Mouse (Mus musculus) bone marrow, adult 2 months (tissue): ENCODE measurements around the gene Pigr. TPM values are rescaled to one million over a fixed set of nuclear protein-coding genes. Genes with fewer than 3 reads are reported as not detected.
A peak's percentile ranks its signal among the peaks of the same experiment; 100 is the strongest.

Experiments used
- H3K27ac ChIP-seq: fragments of 200-500 bp; 2 replicates; pipeline ENCODE4 v1.5.1; 2012; ENCODE audit warnings: low read depth, mild to moderate bottlenecking, control low read depth, inconsistent platforms, low read length; ENCODE audit not compliant: control insufficient read depth, poor library complexity, insufficient read depth
- H3K4me1 ChIP-seq: fragments of 200-500 bp; 2 replicates; pipeline ENCODE4 v1.6.1; 2011; ENCODE audit warnings: low read length; ENCODE audit not compliant: control insufficient read depth, insufficient read depth
- H3K4me3 ChIP-seq: fragments of 200-500 bp; replicated peaks from 2 replicates; pipeline ENCODE3; 2011; ENCODE audit warnings: mild to moderate bottlenecking, low read depth, low read length, control low read depth; ENCODE audit not compliant: control insufficient read depth
- CTCF ChIP-seq: fragments of 200-500 bp; IDR thresholded peaks from 2 replicates; pipeline ENCODE4 v1.5.1; 2011; ENCODE audit warnings: low read length, control low read depth; ENCODE audit not compliant: control insufficient read depth, insufficient read depth
- POLR2A ChIP-seq: fragments of 200-500 bp; IDR thresholded peaks from 2 replicates; pipeline ENCODE4 v1.6.1; 2011; ENCODE audit warnings: low read depth, mild to moderate bottlenecking, control low read depth, low read length, borderline replicate concordance; ENCODE audit not compliant: control insufficient read depth
- WGBS: fragments of 180-500 bp; shearing (Covaris S2); methylation state at CpG from one replicate; pipeline ENCODE4 v1.1.7; 2018; 5-methylcytosine and 5-hydroxymethylcytosine counted together
- polyA plus RNA-seq: library from polyadenylated mRNA; stranded (reverse); fragments of >200 nt; gene quantifications from 2 replicates; pipeline ENCODE4 v1.2.4, GENCODE M21; 2011; ENCODE audit warnings: low replicate concordance; ENCODE audit not compliant: missing spikeins, insufficient read depth, insufficient read length

Pigr gene
- polyA plus RNA-seq, 1 experiment, result 1.7 TPM

GRCm38 (mm10) chr1:130838288-130838687 lies 11.8 kb downstream of the Pigr start:
- no peaks in the 10 kb centered on the region for H3K4me1 ChIP-seq
- H3K27ac ChIP-seq, result no peak overlapping the region
- no peak overlapping the region for H3K4me3 ChIP-seq
- 18% methylated on average over 6 of the region's 6 CpGs for WGBS
- TF ChIP-seq POLR2A (no peak), CTCF (no peak)

- TF ChIP-seq CTCF (no peak), POLR2A (no peak)
- WGBS, result 62% methylated on average over 8 of the region's 8 CpGs
- H3K4me3 ChIP-seq, result no peak overlapping the region
- H3K27ac ChIP-seq, result no peak overlapping the region
- H3K4me1 ChIP-seq, result no peaks in the 10 kb centered on the region
These were observed 14.3 kb downstream of the Pigr start for GRCm38 (mm10) chr1:130840599-130841379.

GRCm38 (mm10) chr1:130841621-130842020 lies 15.1 kb downstream of the Pigr start:
- Histone ChIP-seq H3K4me1 (no peaks in the 10 kb centered on the region), H3K27ac (no peak overlapping the region), H3K4me3 (no peak overlapping the region)
- WGBS, result 87% methylated on average over 7 of the region's 7 CpGs
- TF ChIP-seq POLR2A (no peak), CTCF (no peak)

- no peaks in the 10 kb centered on the region for H3K4me1 ChIP-seq
- whole genome bisulfite sequencing, result 85% methylated on average over 7 of the region's 7 CpGs
- H3K27ac ChIP-seq, result no peak overlapping the region
- H3K4me3 ChIP-seq, result no peak overlapping the region
- no peak for TF ChIP-seq POLR2A
These were observed 18.0 kb downstream of the Pigr start for GRCm38 (mm10) chr1:130844516-130844915.

- Histone ChIP-seq H3K4me1 (no peaks in the 10 kb centered on the region; the same call in 1 of the 2 replicates), H3K27ac (peak overlapping the region; percentile 58; the same call in 1 of the 2 replicates), H3K4me3 (no peak overlapping the region)
- TF ChIP-seq POLR2A, result no peak
- no peak for TF ChIP-seq CTCF
- WGBS, result 80% methylated on average over 10 of the region's 10 CpGs
These were observed 23.2 kb downstream of the Pigr start for GRCm38 (mm10) chr1:130849530-130850214.

GRCm38 (mm10) chr1:130850405-130850804 lies 23.9 kb downstream of the Pigr start:
- peak overlapping the region; percentile 74 for H3K27ac ChIP-seq
- whole genome bisulfite sequencing, result 48% methylated on average over 5 of the region's 5 CpGs
- H3K4me1 ChIP-seq, result no peaks in the 10 kb centered on the region; the same call in 1 of the 2 replicates
- H3K4me3 ChIP-seq, result no peak overlapping the region
- TF ChIP-seq CTCF (no peak), POLR2A (no peak)

GRCm38 (mm10) chr1:130854819-130855218 lies 28.3 kb downstream of the Pigr start:
- no peaks in the 10 kb centered on the region; the same call in 1 of the 2 replicates for H3K4me1 ChIP-seq
- no peak overlapping the region for H3K4me3 ChIP-seq
- 77% methylated on average over 9 of the region's 9 CpGs for WGBS
- no peak overlapping the region for H3K27ac ChIP-seq
- TF ChIP-seq POLR2A, result no peak
- TF ChIP-seq CTCF, result no peak

- WGBS, result 81% methylated on average over 2 of the region's 2 CpGs
- no peak overlapping the region for H3K27ac ChIP-seq
- TF ChIP-seq POLR2A, result no peak
- TF ChIP-seq CTCF, result no peak
- no peak overlapping the region for H3K4me3 ChIP-seq
- no peaks in the 10 kb centered on the region; the same call in 1 of the 2 replicates for H3K4me1 ChIP-seq
These were observed 29.2 kb downstream of the Pigr start for GRCm38 (mm10) chr1:130855723-130856122.
